Mouse (Mus musculus): ENCODE results near the gene Nnat. TPM values are rescaled to one million over a fixed set of nuclear protein-coding genes. Genes with fewer than 3 reads are reported as not detected.

Nnat gene
- polyA plus RNA-seq, 1 experiment = 42.8 TPM

GRCm38 (mm10) chr2:157519452-157519851, 40.4 kb upstream of the Nnat start:
- Histone ChIP-seq H3K4me3 (ENCODE audit: low read depth, low read length) (no peak overlapping the region), H3K9ac (ENCODE audit: low read depth, poor library complexity, severe bottlenecking) (no peak overlapping the region), H3K36me3 (ENCODE audit: control insufficient read depth, insufficient read depth, low read length, poor library complexity, severe bottlenecking) (no peaks in the 10 kb centered on the region), H3K4me1 (ENCODE audit: control insufficient read depth, insufficient read depth, low read length) (no peaks in the 10 kb centered on the region), H3K9me3 (replicated peaks; ENCODE audit: control insufficient read depth, insufficient read depth, low read length, poor library complexity, severe bottlenecking) (no peaks in the 10 kb centered on the region), H3K27me3 (ENCODE audit: control insufficient read depth, insufficient read depth, low read length, poor library complexity, severe bottlenecking) (no peaks in the 10 kb centered on the region), H3K27ac (ENCODE audit: insufficient read depth, low read length) (no peak overlapping the region)
- TF ChIP-seq EP300 (IDR thresholded peaks at IDR 0.05; ENCODE audit: insufficient read depth, low read depth, low read length) (no peak), POLR2A (IDR thresholded peaks at IDR 0.05; ENCODE audit: insufficient read depth, low read length) (no peak), CTCF (IDR thresholded peaks at IDR 0.05; ENCODE audit: low read depth, low read length) (no peak)

- Histone ChIP-seq H3K4me1 (ENCODE audit: control insufficient read depth, insufficient read depth, low read length) (no peaks in the 10 kb centered on the region), H3K27ac (ENCODE audit: insufficient read depth, low read length) (no peak overlapping the region)
Measured at GRCm38 (mm10) chr2:157520496-157520895, 39.4 kb upstream of the Nnat start.

GRCm38 (mm10) chr2:157522556-157522955, 37.3 kb upstream of the Nnat start:
- H3K4me1 ChIP-seq (ENCODE audit: control insufficient read depth, insufficient read depth, low read length) = no peaks in the 10 kb centered on the region
- no peaks in the 10 kb centered on the region for H3K36me3 ChIP-seq (ENCODE audit: control insufficient read depth, insufficient read depth, low read length, poor library complexity, severe bottlenecking)
- H3K27ac ChIP-seq (ENCODE audit: insufficient read depth, low read length) = no peak overlapping the region
- no peaks in the 10 kb centered on the region for H3K27me3 ChIP-seq (ENCODE audit: control insufficient read depth, insufficient read depth, low read length, poor library complexity, severe bottlenecking)
- no peak for TF ChIP-seq EP300 (IDR thresholded peaks at IDR 0.05; ENCODE audit: insufficient read depth, low read depth, low read length)
- no peak overlapping the region for H3K4me3 ChIP-seq (ENCODE audit: low read depth, low read length)
- no peak overlapping the region for H3K9ac ChIP-seq (ENCODE audit: low read depth, poor library complexity, severe bottlenecking)
- H3K9me3 ChIP-seq (replicated peaks; ENCODE audit: control insufficient read depth, insufficient read depth, low read length, poor library complexity, severe bottlenecking) = no peaks in the 10 kb centered on the region

More at GRCm38 (mm10) chr2:157520496-157520895, 39.4 kb upstream of the Nnat start:
- TF ChIP-seq POLR2A (IDR thresholded peaks at IDR 0.05; ENCODE audit: insufficient read depth, low read length) (no peak), CTCF (IDR thresholded peaks at IDR 0.05; ENCODE audit: low read depth, low read length) (no peak), EP300 (IDR thresholded peaks at IDR 0.05; ENCODE audit: insufficient read depth, low read depth, low read length) (no peak)
- Histone ChIP-seq H3K27me3 (ENCODE audit: control insufficient read depth, insufficient read depth, low read length, poor library complexity, severe bottlenecking) (no peaks in the 10 kb centered on the region), H3K36me3 (ENCODE audit: control insufficient read depth, insufficient read depth, low read length, poor library complexity, severe bottlenecking) (no peaks in the 10 kb centered on the region), H3K4me3 (ENCODE audit: low read depth, low read length) (no peak overlapping the region), H3K9me3 (replicated peaks; ENCODE audit: control insufficient read depth, insufficient read depth, low read length, poor library complexity, severe bottlenecking) (no peaks in the 10 kb centered on the region), H3K9ac (ENCODE audit: low read depth, poor library complexity, severe bottlenecking) (no peak overlapping the region)

GRCm38 (mm10) chr2:157530056-157530955, 29.6 kb upstream of the Nnat start:
- H3K9ac ChIP-seq (ENCODE audit: low read depth, poor library complexity, severe bottlenecking) = no peak overlapping the region
- TF ChIP-seq POLR2A (IDR thresholded peaks at IDR 0.05; ENCODE audit: insufficient read depth, low read length) (no peak), EP300 (IDR thresholded peaks at IDR 0.05; ENCODE audit: insufficient read depth, low read depth, low read length) (no peak), CTCF (IDR thresholded peaks at IDR 0.05; ENCODE audit: low read depth, low read length) (no peak)
- H3K4me1 ChIP-seq (ENCODE audit: control insufficient read depth, insufficient read depth, low read length) = no peaks in the 10 kb centered on the region
- no peaks in the 10 kb centered on the region for H3K27me3 ChIP-seq (ENCODE audit: control insufficient read depth, insufficient read depth, low read length, poor library complexity, severe bottlenecking)
- H3K36me3 ChIP-seq (ENCODE audit: control insufficient read depth, insufficient read depth, low read length, poor library complexity, severe bottlenecking) = no peaks in the 10 kb centered on the region
- no peak overlapping the region for H3K27ac ChIP-seq (ENCODE audit: insufficient read depth, low read length)
- no peaks in the 10 kb centered on the region; the same call in 1 of the 2 replicates for H3K9me3 ChIP-seq (replicated peaks; ENCODE audit: control insufficient read depth, insufficient read depth, low read length, poor library complexity, severe bottlenecking)
- no peak overlapping the region for H3K4me3 ChIP-seq (ENCODE audit: low read depth, low read length)

- H3K4me3 ChIP-seq (ENCODE audit: low read depth, low read length) = no peak overlapping the region
- TF ChIP-seq POLR2A (IDR thresholded peaks at IDR 0.05; ENCODE audit: insufficient read depth, low read length) (no peak), CTCF (IDR thresholded peaks at IDR 0.05; ENCODE audit: low read depth, low read length) (no peak), EP300 (IDR thresholded peaks at IDR 0.05; ENCODE audit: insufficient read depth, low read depth, low read length) (no peak)
- no peak overlapping the region for H3K27ac ChIP-seq (ENCODE audit: insufficient read depth, low read length)
- no peaks in the 10 kb centered on the region; the same call in 1 of the 2 replicates for H3K9me3 ChIP-seq (replicated peaks; ENCODE audit: control insufficient read depth, insufficient read depth, low read length, poor library complexity, severe bottlenecking)
- H3K36me3 ChIP-seq (ENCODE audit: control insufficient read depth, insufficient read depth, low read length, poor library complexity, severe bottlenecking) = no peaks in the 10 kb centered on the region
- no peak overlapping the region for H3K9ac ChIP-seq (ENCODE audit: low read depth, poor library complexity, severe bottlenecking)
- H3K4me1 ChIP-seq (ENCODE audit: control insufficient read depth, insufficient read depth, low read length) = no peaks in the 10 kb centered on the region
- H3K27me3 ChIP-seq (ENCODE audit: control insufficient read depth, insufficient read depth, low read length, poor library complexity, severe bottlenecking) = no peaks in the 10 kb centered on the region
Measured at GRCm38 (mm10) chr2:157531681-157532426, 28.0 kb upstream of the Nnat start.

GRCm38 (mm10) chr2:157534163-157534562, 25.7 kb upstream of the Nnat start:
- Histone ChIP-seq H3K27ac (ENCODE audit: insufficient read depth, low read length) (no peak overlapping the region), H3K9me3 (replicated peaks; ENCODE audit: control insufficient read depth, insufficient read depth, low read length, poor library complexity, severe bottlenecking) (no peaks in the 10 kb centered on the region; the same call in 1 of the 2 replicates), H3K4me3 (ENCODE audit: low read depth, low read length) (no peak overlapping the region), H3K4me1 (ENCODE audit: control insufficient read depth, insufficient read depth, low read length) (no peaks in the 10 kb centered on the region), H3K9ac (ENCODE audit: low read depth, poor library complexity, severe bottlenecking) (no peak overlapping the region), H3K27me3 (ENCODE audit: control insufficient read depth, insufficient read depth, low read length, poor library complexity, severe bottlenecking) (no peaks in the 10 kb centered on the region), H3K36me3 (ENCODE audit: control insufficient read depth, insufficient read depth, low read length, poor library complexity, severe bottlenecking) (no peaks in the 10 kb centered on the region)
- no peak for TF ChIP-seq CTCF (IDR thresholded peaks at IDR 0.05; ENCODE audit: low read depth, low read length)
- TF ChIP-seq POLR2A (IDR thresholded peaks at IDR 0.05; ENCODE audit: insufficient read depth, low read length) = no peak
- no peak for TF ChIP-seq EP300 (IDR thresholded peaks at IDR 0.05; ENCODE audit: insufficient read depth, low read depth, low read length)

Measured in ES-Bruce4 (cell line).